Mouse (Mus musculus): Measurements from ENCODE around the gene Rnf115.
"Not testable (repeated sequence)": the region's sequence is repeated elsewhere in the genome, so short reads cannot be mapped to it uniquely, and the experiment has no call there.

The Rnf115 gene

GRCm38 (mm10) chr3:96727343-96727827 is at the start of gene Rnf115, which contains the start of gene Polr3c:
Gene Rnf115, plus strand, starts transcription at chr3:96727664.
Gene Polr3c, minus strand, starts transcription at chr3:96727628.
- DNase-seq (ENCODE audit: low spot score in 2 of 2) = peak; percentile 89 to 91

- DNase-seq (ENCODE audit: low spot score in 2 of 2) = no peak
Observed at GRCm38 (mm10) chr3:96678456-96678855, 49.0 kb upstream of the Rnf115 start.

- no peak for DNase-seq (ENCODE audit: low spot score in 2 of 2)
Observed at GRCm38 (mm10) chr3:96679159-96679674, 48.2 kb upstream of the Rnf115 start.

- DNase-seq (ENCODE audit: low spot score in 2 of 2) = no peak
Observed at GRCm38 (mm10) chr3:96680269-96680956, 47.1 kb upstream of the Rnf115 start.

GRCm38 (mm10) chr3:96683496-96683895 is 44.0 kb upstream of the Rnf115 start:
- no peak for DNase-seq (ENCODE audit: low spot score in 2 of 2)

GRCm38 (mm10) chr3:96684151-96684821 is 43.2 kb upstream of the Rnf115 start:
- no peak for DNase-seq (ENCODE audit: low spot score in 2 of 2)

GRCm38 (mm10) chr3:96684822-96685156 is 42.7 kb upstream of the Rnf115 start:
- no peak for DNase-seq (ENCODE audit: low spot score in 2 of 2)

- not testable (repeated sequence) for DNase-seq (ENCODE audit: low spot score in 2 of 2)
Observed at GRCm38 (mm10) chr3:96686057-96686456, 41.4 kb upstream of the Rnf115 start.

- DNase-seq (ENCODE audit: low spot score in 2 of 2) = no peak
Observed at GRCm38 (mm10) chr3:96688854-96689253, 38.6 kb upstream of the Rnf115 start.

GRCm38 (mm10) chr3:96690298-96690697 is 37.2 kb upstream of the Rnf115 start:
- no peak for DNase-seq (ENCODE audit: low spot score in 2 of 2)

GRCm38 (mm10) chr3:96692506-96692905 is 35.0 kb upstream of the Rnf115 start:
- no peak for DNase-seq (ENCODE audit: low spot score in 2 of 2)

- no peak for DNase-seq (ENCODE audit: low spot score in 2 of 2)
Observed at GRCm38 (mm10) chr3:96693579-96693978, 33.9 kb upstream of the Rnf115 start.

- peak in 1 of 2 experiments; percentile 53 for DNase-seq (ENCODE audit: low spot score in 2 of 2)
Observed at GRCm38 (mm10) chr3:96696198-96696765, 31.2 kb upstream of the Rnf115 start, which contains the start of gene Pias3. Gene Pias3, plus strand, starts transcription at chr3:96696384.

- DNase-seq (ENCODE audit: low spot score in 2 of 2) = peak; percentile 59 to 66
Observed at GRCm38 (mm10) chr3:96696766-96697732, 30.4 kb upstream of the Rnf115 start.

GRCm38 (mm10) chr3:96698993-96699690 is 28.3 kb upstream of the Rnf115 start:
- DNase-seq (ENCODE audit: low spot score in 2 of 2) = no peak

- no peak for DNase-seq (ENCODE audit: low spot score in 2 of 2)
Observed at GRCm38 (mm10) chr3:96700376-96700775, 27.1 kb upstream of the Rnf115 start.

- no peak for DNase-seq (ENCODE audit: low spot score in 2 of 2)
Observed at GRCm38 (mm10) chr3:96701003-96701402, 26.5 kb upstream of the Rnf115 start.

- DNase-seq (ENCODE audit: low spot score in 2 of 2) = no peak
Observed at GRCm38 (mm10) chr3:96704778-96705177, 22.7 kb upstream of the Rnf115 start.

GRCm38 (mm10) chr3:96706217-96706616 is 21.2 kb upstream of the Rnf115 start:
- DNase-seq (ENCODE audit: low spot score in 2 of 2) = no peak

GRCm38 (mm10) chr3:96706984-96707383 is 20.5 kb upstream of the Rnf115 start:
- DNase-seq (ENCODE audit: low spot score in 2 of 2) = no peak
